Mouse (Mus musculus): ENCODE results near the gene Brdt.

GRCm38 (mm10) chr5:107357723-107358122 is 26.8 kb downstream of the Brdt start:
- TF ChIP-seq EP300 (IDR thresholded peaks at IDR 0.05; ENCODE audit: insufficient read depth, low read depth, low read length) (no peak), CTCF (IDR thresholded peaks at IDR 0.05) (no peak), POLR2A (IDR thresholded peaks at IDR 0.05; ENCODE audit: insufficient read depth, low read depth, low read length) (no peak)

All from heart, adult 2 months (tissue).